Mouse (Mus musculus) ES-Bruce4 (cell line): Measurements from ENCODE around the gene Sap25.

Experiments
- CTCF ChIP-seq: IDR thresholded peaks from one replicate; pipeline ENCODE4 v1.8.1; 2011; ENCODE audit warnings: low read depth, low read length
- EP300 ChIP-seq: IDR thresholded peaks from 2 replicates; pipeline ENCODE4 v1.6.1; 2011; ENCODE audit warnings: low read depth, low read length; ENCODE audit not compliant: insufficient read depth
- POLR2A ChIP-seq: IDR thresholded peaks from one replicate; pipeline ENCODE4 v1.8.1; 2011; ENCODE audit warnings: low read length; ENCODE audit not compliant: insufficient read depth

DNA sequence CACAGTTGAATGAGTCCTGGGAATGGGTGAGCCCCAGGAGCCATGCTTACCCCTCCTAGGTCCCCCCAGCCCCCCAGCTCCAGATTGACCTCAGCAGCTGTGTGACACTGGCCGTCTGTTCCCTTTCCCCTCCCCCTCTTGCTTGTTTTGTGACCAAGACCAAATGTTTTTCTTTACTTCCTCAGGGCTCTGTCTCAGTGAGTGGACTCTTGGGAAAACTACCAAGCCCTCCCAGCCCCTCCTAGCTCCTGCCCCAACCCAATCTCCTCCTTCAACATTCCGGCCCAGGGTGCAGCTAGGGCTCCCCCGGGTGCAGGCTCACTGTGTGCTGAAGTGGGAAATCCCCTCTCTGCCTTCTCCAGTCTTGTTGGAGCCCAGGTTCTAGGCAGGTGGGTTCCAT is 10.5 kb upstream of the Sap25 start:
- TF ChIP-seq POLR2A (no peak), CTCF (no peak), EP300 (peak; percentile 40; the same call in 1 of the 2 replicates)
